20 mouse cellular contexts compared by ENCODE assay signal in genomic region chr5:37158408-37158807, GRCm38 (mm10).
DNase-seq lines count a peak whose midpoint lies in the region; TF ChIP-seq lines count a peak whose summit lies in the region.
"Had no signal": no experiment of that assay in that cellular context is flagged by ENCODE, and none has a peak within 500 bp of the region (broad histone marks: within the 10 kb centered on the region; RNA-seq: fewer than 3 reads in every experiment).

No protein-coding gene starts in this region.

- H3K27me3 ChIP-seq in thymus, adult 2 months (ENCODE audit: control insufficient read depth, insufficient read depth, low read length): peaks cover 10% of the 10 kb centered on the region; the same call in 1 of the 2 replicates
- no peaks in the 10 kb centered on the region for H3K27me3 ChIP-seq in splenic B cell, adult 2 months (ENCODE audit: control insufficient read depth, insufficient read depth, low read length, poor library complexity, severe bottlenecking)

- H3K27ac ChIP-seq in thymus, adult 2 months (ENCODE audit: control insufficient read depth, insufficient read depth, low read length): no peak overlapping the region
- H3K27ac ChIP-seq: embryonic facial prominence, embryonic 12.5 days; embryonic facial prominence, embryonic 15.5 days; hindbrain, embryonic 12.5 days; hindbrain, embryonic 15.5 days had no signal

- H3K36me3 ChIP-seq in thymus, adult 2 months (ENCODE audit: control insufficient read depth, insufficient read depth, low read length): no peaks in the 10 kb centered on the region
- no peaks in the 10 kb centered on the region for H3K36me3 ChIP-seq in splenic B cell, adult 2 months (ENCODE audit: control insufficient read depth, insufficient read depth, low read length, poor library complexity, severe bottlenecking)
- H3K36me3 ChIP-seq: embryonic facial prominence, embryonic 12.5 days; embryonic facial prominence, embryonic 15.5 days; hindbrain, embryonic 12.5 days; hindbrain, embryonic 15.5 days had no signal

- WGBS in thymus, adult 2 months: 35% methylated on average over 7 of the region's 7 CpGs

- intact Hi-C loops in left cerebral cortex, postnatal 4 days (cut with DNase I): no loop called here

- TF ChIP-seq POLR2A in thymus, adult 2 months (IDR thresholded peaks at IDR 0.05; ENCODE audit: control insufficient read depth, extremely low read depth, insufficient read depth, low read length, poor library complexity): no peak

- peak; percentile 12 for DNase-seq in thymus, adult 2 months
- DNase-seq in thymus, postnatal 25 days: no peak
- peak; percentile 14 for DNase-seq in CD4-positive, CD25-positive, alpha-beta regulatory T cell, adult 2 months (ENCODE audit: low read depth, low spot score)
- peak; percentile 27 for DNase-seq in T-cell, adult 2 months (ENCODE audit: low spot score)
- peak; percentile 28 for DNase-seq in splenic B cell, adult 2 months (ENCODE audit: low read depth, low spot score)
- DNase-seq in lung, postnatal 10 days: no peak
- no peak for DNase-seq in left cerebral cortex, postnatal 4 days
- DNase-seq: adrenal gland, adult 2 months; adrenal gland, postnatal 14 days; cerebellum, adult 11 months; cerebellum, adult 2 months; cerebellum, adult 9-11 months; cerebellum, postnatal 25 days; forebrain, postnatal 0 days; gastrocnemius, postnatal 10 days; heart, adult 11 months had no signal

- TF ChIP-seq CTCF in thymus, adult 2 months (IDR thresholded peaks at IDR 0.05; ENCODE audit: borderline replicate concordance, control insufficient read depth, extremely low read depth, insufficient read depth, low read length, poor library complexity): no peak

- H3K4me1 ChIP-seq in thymus, adult 2 months (replicated peaks; ENCODE audit: control insufficient read depth, insufficient read depth, low read length): peaks cover 4% of the 10 kb centered on the region; the same call in 1 of the 2 replicates

- H3K4me3 ChIP-seq in thymus, adult 2 months (ENCODE audit: control insufficient read depth, insufficient read depth, low read length): no peak overlapping the region
- H3K4me3 ChIP-seq: embryonic facial prominence, embryonic 12.5 days; embryonic facial prominence, embryonic 15.5 days; hindbrain, embryonic 12.5 days; hindbrain, embryonic 15.5 days had no signal

Comparison
In these comparisons a context has a peak if more than half of its experiments do, and no peak if none do; other contexts are left out.
1. DNase-seq: peak in thymus, adult 2 months (single experiment), CD4-positive, CD25-positive, alpha-beta regulatory T cell, adult 2 months (single experiment), T-cell, adult 2 months (single experiment) and splenic B cell, adult 2 months (single experiment); none in thymus, postnatal 25 days (single experiment), lung, postnatal 10 days (single experiment) and left cerebral cortex, postnatal 4 days (single experiment).